Mouse (Mus musculus): Measurements from ENCODE around the gene Synpo2.

- TF ChIP-seq CTCF (IDR thresholded peaks at IDR 0.05): no peak
- TF ChIP-seq EP300 (IDR thresholded peaks at IDR 0.05): no peak
These were observed 103.8 kb downstream of the Synpo2 start for GRCm38 (mm10) chr3:123132101-123132500.

Data from lung, postnatal 0 days (tissue).